Mouse (Mus musculus): Measurements from ENCODE around the gene Nlrc4.

DNA sequence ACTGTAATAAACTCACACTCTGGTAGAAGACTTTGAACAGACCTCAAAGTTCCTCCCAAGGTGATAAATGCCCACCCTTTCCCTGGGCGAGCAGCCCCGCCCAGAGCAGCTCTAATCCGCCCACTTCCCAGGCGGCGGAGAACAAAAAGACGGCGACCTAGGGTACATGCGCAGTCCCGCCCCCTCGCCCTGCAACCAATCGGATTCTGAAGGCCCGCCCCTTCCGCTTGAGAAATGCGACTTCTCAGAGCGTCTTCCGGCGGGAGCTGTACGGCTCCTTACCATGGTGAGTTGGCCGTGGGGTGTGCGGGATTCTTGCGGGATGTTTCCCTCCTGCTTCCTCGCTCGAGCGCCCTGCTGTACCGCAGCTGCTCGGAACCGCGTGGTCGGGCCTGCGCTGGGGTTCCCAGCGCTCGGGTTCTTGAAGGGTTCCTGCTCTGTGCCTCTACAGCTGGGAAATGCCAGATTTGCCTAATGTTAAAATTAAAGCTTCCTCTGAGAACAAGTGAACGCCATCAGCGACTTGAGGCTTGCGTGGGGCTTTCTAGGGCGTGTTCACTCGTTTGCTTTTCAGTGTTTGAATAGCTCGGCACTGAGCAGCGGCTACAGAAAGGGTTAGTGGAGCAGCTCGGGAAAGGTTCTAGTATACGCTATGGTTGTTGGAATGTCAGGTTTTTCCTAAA is 63.4 kb downstream of the Nlrc4 start, which contains the start of gene Slc30a6:
- TF ChIP-seq CTCF (conservative IDR thresholded peaks at IDR 0.05 in 1 of 2, IDR thresholded peaks at IDR 0.05 in 1 of 2; ENCODE audit: low read depth in 2 of 2, low read length in 2 of 2) (no peak), POLR2A (IDR thresholded peaks at IDR 0.05; ENCODE audit: low read depth, low read length) (peak; percentile 97), CHD2 (IDR thresholded peaks at IDR 0.05; ENCODE audit: low read length) (peak; percentile 77), CHD1 (IDR thresholded peaks at IDR 0.05; ENCODE audit: low read depth, low read length) (no peak), MAX (IDR thresholded peaks at IDR 0.05; ENCODE audit: low read length) (no peak; the same call in 1 of the 2 replicates), E2F4 (IDR thresholded peaks at IDR 0.05; ENCODE audit: insufficient replicate concordance, low read depth, low read length) (0 out of 2 replicates have a peak, but pooled peaks have one; percentile 7), USF2 (conservative IDR thresholded peaks at IDR 0.05; ENCODE audit: low read depth, low read length) (no peak), EP300 (IDR thresholded peaks at IDR 0.05; ENCODE audit: low read length) (no peak), USF1 (IDR thresholded peaks at IDR 0.05; ENCODE audit: low read depth, low read length) (no peak)
